Mouse (Mus musculus): Measurements from ENCODE around the gene Gm4894. TPM values are rescaled to one million over a fixed set of nuclear protein-coding genes. Genes with fewer than 3 reads are reported as not detected.

Gm4894 gene
- not detected in 2 replicates for polyA plus RNA-seq (2015; fragmentation: Nextera tagmentation; extraction: Ambion mirVana)

GRCm38 (mm10) chr9:49250231-49250630, at the start of gene Gm4894:
Gm4894 (plus strand) TSS chr9:49250531.

Other genes starting within 250 kb of the Gm4894 start
- 13.1 and 14.0 TPM in 2 replicates for gene Zw10, start 194.9 kb upstream of the Gm4894 start, polyA plus RNA-seq (2015; fragmentation: Nextera tagmentation; extraction: Ambion mirVana)
- 1.8 TPM in 2 replicates for gene Tmprss5, start 169.3 kb upstream of the Gm4894 start, polyA plus RNA-seq (2015; fragmentation: Nextera tagmentation; extraction: Ambion mirVana)
- gene Drd2, start 90.1 kb downstream of the Gm4894 start, polyA plus RNA-seq (2015; fragmentation: Nextera tagmentation; extraction: Ambion mirVana): not detected in 2 replicates
- gene Ankk1, start 176.5 kb downstream of the Gm4894 start, polyA plus RNA-seq (2015; fragmentation: Nextera tagmentation; extraction: Ambion mirVana): not detected in 2 replicates
- gene Ttc12, start 235.7 kb downstream of the Gm4894 start, polyA plus RNA-seq (2015; fragmentation: Nextera tagmentation; extraction: Ambion mirVana): 0.52 and 0.60 TPM in 2 replicates